In the genomic region with DNA sequence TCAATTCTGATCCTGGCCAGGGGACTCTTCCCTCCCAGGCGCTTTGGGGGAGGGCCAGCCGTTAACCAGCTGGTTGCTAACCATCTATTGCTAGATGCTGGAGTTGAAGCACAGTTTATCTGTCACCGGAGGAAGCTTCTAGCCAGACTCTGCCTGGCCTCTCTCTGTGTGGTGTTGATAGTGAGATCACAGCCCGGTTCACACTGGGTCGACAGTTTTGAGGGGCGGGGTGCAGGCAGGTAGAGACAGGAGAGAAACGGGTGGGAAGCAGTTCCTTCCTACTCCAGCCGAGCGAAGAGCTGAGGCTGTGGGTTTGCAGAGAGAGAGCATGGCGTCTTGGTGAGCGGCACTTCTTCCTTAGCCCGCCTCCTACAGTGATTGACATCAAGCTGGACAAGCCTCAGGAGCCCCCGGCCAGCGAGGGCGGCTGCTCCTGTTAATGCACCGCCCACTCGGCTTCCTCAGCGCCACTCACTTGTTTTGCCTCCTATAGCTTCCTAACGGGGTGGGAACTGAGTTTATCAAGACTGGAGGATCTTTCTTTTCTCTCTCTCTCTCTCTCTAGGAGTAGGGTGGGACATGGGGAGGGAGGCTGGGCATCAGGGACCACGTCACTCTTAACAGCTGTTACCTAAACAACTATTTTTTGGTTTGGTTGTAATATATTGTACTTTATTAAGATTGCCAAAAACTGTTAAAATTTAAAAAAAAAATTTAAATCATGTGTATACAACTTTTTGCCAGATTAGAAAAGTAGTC, we compare ENCODE assay signal across 8 mouse cellular contexts. TPM values are rescaled to one million over a fixed set of nuclear protein-coding genes. Genes with fewer than 3 reads are reported as not detected.
DNase-seq lines count a peak whose midpoint lies in the region; ATAC-seq and TF ChIP-seq lines count a peak whose summit lies in the region.

No protein-coding gene starts in this region.

- peak overlapping the region; percentile 45 for H3K4me3 ChIP-seq in embryonic facial prominence, embryonic 15.5 days (replicated peaks)
- H3K4me3 ChIP-seq in kidney, adult 2 months (ENCODE audit: insufficient read depth, low read depth, low read length): peak overlapping the region; percentile 58
- peak overlapping the region; percentile 27; the same call in 1 of the 2 replicates for H3K4me3 ChIP-seq in liver, adult 2 months (ENCODE audit: insufficient read depth, low read depth, low read length)
- no peak overlapping the region for H3K4me3 ChIP-seq in midbrain, postnatal 0 days (ENCODE audit: low read depth, low read length)

- no peaks in the 10 kb centered on the region for H3K9me3 ChIP-seq in embryonic facial prominence, embryonic 15.5 days (replicated peaks)
- H3K9me3 ChIP-seq in midbrain, postnatal 0 days (ENCODE audit: low read length): no peaks in the 10 kb centered on the region

- peak overlapping the region; percentile 69 for H3K4me2 ChIP-seq in embryonic facial prominence, embryonic 15.5 days (replicated peaks)
- H3K4me2 ChIP-seq in midbrain, postnatal 0 days (ENCODE audit: low read depth, low read length, poor library complexity, severe bottlenecking): peak overlapping the region; percentile 25; the same call in 1 of the 2 replicates

- no peak for TF ChIP-seq POLR2A in kidney, adult 2 months (IDR thresholded peaks at IDR 0.05; ENCODE audit: low read depth, low read length)
- TF ChIP-seq POLR2A in liver, adult 2 months (IDR thresholded peaks at IDR 0.05; ENCODE audit: extremely low read depth, insufficient read depth, low read length): no peak

- H3K36me3 ChIP-seq in embryonic facial prominence, embryonic 15.5 days: no peaks in the 10 kb centered on the region
- H3K36me3 ChIP-seq in kidney, adult 2 months (ENCODE audit: control insufficient read depth, insufficient read depth, low read length): no peaks in the 10 kb centered on the region
- no peaks in the 10 kb centered on the region for H3K36me3 ChIP-seq in liver, adult 2 months (ENCODE audit: control insufficient read depth, insufficient read depth, low read length)
- peaks cover 19% of the 10 kb centered on the region for H3K36me3 ChIP-seq in midbrain, postnatal 0 days (ENCODE audit: insufficient read depth, low read length)

- ATAC-seq in embryonic facial prominence, embryonic 15.5 days (ENCODE audit: insufficient number of reproducible peaks, low FRiP score, low TSS enrichment, low read depth): peak; percentile 87
- ATAC-seq in midbrain, postnatal 0 days (ENCODE audit: low FRiP score): 0 out of 2 replicates have a peak, but pooled peaks have one; percentile 38

- 1% methylated on average over 20 of the region's 20 CpGs for WGBS in embryonic facial prominence, embryonic 15.5 days
- WGBS in kidney, adult 2 months: 8% methylated on average over 20 of the region's 20 CpGs
- WGBS in liver, adult 2 months: 8% methylated on average over 20 of the region's 20 CpGs
- 9% methylated on average over 20 of the region's 20 CpGs for WGBS in midbrain, postnatal 0 days

- H3K27me3 ChIP-seq in embryonic facial prominence, embryonic 15.5 days: no peaks in the 10 kb centered on the region
- H3K27me3 ChIP-seq in kidney, adult 2 months (replicated peaks; ENCODE audit: control insufficient read depth, insufficient read depth, low read length): no peaks in the 10 kb centered on the region
- H3K27me3 ChIP-seq in liver, adult 2 months (ENCODE audit: control insufficient read depth, insufficient read depth, low read length): no peaks in the 10 kb centered on the region
- no peaks in the 10 kb centered on the region for H3K27me3 ChIP-seq in midbrain, postnatal 0 days (ENCODE audit: insufficient read depth, low read length)

- H3K79me2 ChIP-seq in liver, adult 2 months (ENCODE audit: control insufficient read depth, insufficient read depth, low read length): no peaks in the 10 kb centered on the region

- peak overlapping the region; percentile 45 for H3K9ac ChIP-seq in embryonic facial prominence, embryonic 15.5 days
- H3K9ac ChIP-seq in liver, adult 2 months (ENCODE audit: low read depth, low read length): peak overlapping the region; percentile 42; the same call in 1 of the 2 replicates
- no peak overlapping the region for H3K9ac ChIP-seq in midbrain, postnatal 0 days (replicated peaks; ENCODE audit: low read length, poor library complexity, severe bottlenecking)

- no peak for TF ChIP-seq CTCF in kidney, adult 2 months (conservative IDR thresholded peaks at IDR 0.05; ENCODE audit: insufficient read depth, insufficient read length, low read depth, low read length)
- TF ChIP-seq CTCF in liver, adult 2 months (IDR thresholded peaks at IDR 0.05; ENCODE audit: low read depth, low read length): no peak
- no peak for TF ChIP-seq CTCF in midbrain, postnatal 0 days (IDR thresholded peaks at IDR 0.05)

- peaks cover 13% of the 10 kb centered on the region for H3K4me1 ChIP-seq in embryonic facial prominence, embryonic 15.5 days
- no peaks in the 10 kb centered on the region; the same call in 1 of the 2 replicates for H3K4me1 ChIP-seq in kidney, adult 2 months (ENCODE audit: control insufficient read depth, insufficient read depth, low read length)
- H3K4me1 ChIP-seq in liver, adult 2 months (ENCODE audit: control insufficient read depth, insufficient read depth, low read length): no peaks in the 10 kb centered on the region
- H3K4me1 ChIP-seq in midbrain, postnatal 0 days (ENCODE audit: insufficient read depth, low read length): no peaks in the 10 kb centered on the region

- DNase-seq in adrenal gland, adult 18-20 months (ENCODE audit: low spot score in 2 of 2): peak; percentile 54 to 64
- peak; percentile 68 to 71 for DNase-seq in heart, adult 9 months (ENCODE audit: low spot score in 2 of 2)
- DNase-seq in kidney, adult 2 months: peak; percentile 76
- no peak for DNase-seq in liver, adult 2 months (ENCODE audit: extremely low read depth, low read depth, low spot score)
- DNase-seq in midbrain, postnatal 0 days (ENCODE audit: low spot score): peak; percentile 83
- peak; percentile 41 to 77 for DNase-seq in spleen, postnatal 10 days (ENCODE audit: low spot score in 2 of 2)
- DNase-seq in cerebellum, adult 11 months: no peak

- H3K27ac ChIP-seq in embryonic facial prominence, embryonic 15.5 days (replicated peaks): peak overlapping the region; percentile 76
- H3K27ac ChIP-seq in kidney, adult 2 months (ENCODE audit: insufficient read depth, low read depth, low read length): no peak overlapping the region
- no peak overlapping the region for H3K27ac ChIP-seq in liver, adult 2 months (replicated peaks; ENCODE audit: insufficient read depth, low read depth, low read length)
- no peak overlapping the region for H3K27ac ChIP-seq in midbrain, postnatal 0 days (ENCODE audit: low read depth, low read length)

RNA-seq across cellular contexts. Expression of a gene that starts 21.0 kb away (rescaled TPM):
- 10 to 100 TPM; 34.3 to 50.9 TPM for total RNA-seq in adrenal gland, adult 18-20 months (2021)
- 65.9 and 66.2 TPM in 2 replicates for polyA plus RNA-seq in embryonic facial prominence, embryonic 15.5 days (2015; fragmentation: Nextera tagmentation; extraction: Ambion mirVana)
- 35.4 and 44.4 TPM in 2 replicates for polyA plus RNA-seq in kidney, adult 2 months (2012; rRNA removed)
- total RNA-seq in liver, adult 2 months (2014; rRNA removed): 8.5 and 10.7 TPM in 2 replicates
- 16.8 and 22.8 TPM in 2 replicates for polyA plus RNA-seq in liver, adult 2 months (2012; rRNA removed)
- total RNA-seq in midbrain, postnatal 0 days (2014; rRNA removed): 50.7 and 52.5 TPM in 2 replicates
- polyA plus RNA-seq in midbrain, postnatal 0 days (2015; fragmentation: Nextera tagmentation; extraction: Ambion mirVana): 44.5 and 49.7 TPM in 2 replicates

RNA-seq across cellular contexts. Expression of a gene that starts 49.1 kb away (rescaled TPM):
- 10 to 100 TPM; 17.9 to 18.4 TPM for total RNA-seq in adrenal gland, adult 18-20 months (2021)
- polyA plus RNA-seq in embryonic facial prominence, embryonic 15.5 days (2015; fragmentation: Nextera tagmentation; extraction: Ambion mirVana): 0.69 and 1.4 TPM in 2 replicates
- not detected in 2 replicates for polyA plus RNA-seq in kidney, adult 2 months (2012; rRNA removed)
- 0.94 and 1.1 TPM in 2 replicates for total RNA-seq in liver, adult 2 months (2014; rRNA removed)
- 0.37 and 0.43 TPM in 2 replicates for polyA plus RNA-seq in liver, adult 2 months (2012; rRNA removed)
- total RNA-seq in midbrain, postnatal 0 days (2014; rRNA removed): 3.0 TPM in 1 of 2 replicates, not detected in the other
- 2.1 and 4.5 TPM in 2 replicates for polyA plus RNA-seq in midbrain, postnatal 0 days (2015; fragmentation: Nextera tagmentation; extraction: Ambion mirVana)

RNA-seq across cellular contexts. Expression of a gene that starts 49.3 kb away (rescaled TPM):
- total RNA-seq in adrenal gland, adult 18-20 months (2021): 100 to 1,000 TPM; 175 to 264 TPM
- polyA plus RNA-seq in embryonic facial prominence, embryonic 15.5 days (2015; fragmentation: Nextera tagmentation; extraction: Ambion mirVana): 31.2 and 34.5 TPM in 2 replicates
- polyA plus RNA-seq in kidney, adult 2 months (2012; rRNA removed): 147 TPM in 2 replicates
- total RNA-seq in liver, adult 2 months (2014; rRNA removed): 18,586 and 23,528 TPM in 2 replicates
- polyA plus RNA-seq in liver, adult 2 months (2012; rRNA removed): 26,375 and 34,444 TPM in 2 replicates
- total RNA-seq in midbrain, postnatal 0 days (2014; rRNA removed): 14.2 and 29.9 TPM in 2 replicates
- polyA plus RNA-seq in midbrain, postnatal 0 days (2015; fragmentation: Nextera tagmentation; extraction: Ambion mirVana): 22.5 and 22.7 TPM in 2 replicates

Comparison
In these comparisons a context has a peak if more than half of its experiments do, and no peak if none do; other contexts are left out.
1. DNase-seq: peak in adrenal gland, adult 18-20 months (2 of 2), heart, adult 9 months (2 of 2), kidney, adult 2 months (single experiment), midbrain, postnatal 0 days (single experiment) and spleen, postnatal 10 days (2 of 2); none in liver, adult 2 months (single experiment) and cerebellum, adult 11 months (single experiment).
2. RNA of a gene that starts 49.3 kb away (polyA plus RNA-seq): 26,375 to 34,444 TPM in liver, adult 2 months; 147 TPM in kidney, adult 2 months, 31.2 to 34.5 TPM in embryonic facial prominence, embryonic 15.5 days and 22.5 to 22.7 TPM in midbrain, postnatal 0 days; every median in the first group is over 100 times any median in the second.